Mouse (Mus musculus) intestine, embryonic 15.5 days (tissue): Measurements from ENCODE around the gene Eif4h. TPM values are rescaled to one million over a fixed set of nuclear protein-coding genes. Genes with fewer than 3 reads are reported as not detected.

Experiments used
- ATAC-seq: fragments of 200-750 bp; cut with Nextera tagmentation; 2 replicates; pipeline ENCODE4 v1.8.0; 2017; ENCODE audit warnings: moderate TSS enrichment, moderate library complexity
- H3K27ac ChIP-seq: fragments of 300-500 bp; sonication (generic); 2 replicates; pipeline ENCODE4 v1.5.1; 2015; ENCODE audit warnings: mild to moderate bottlenecking, inconsistent platforms
- H3K27me3 ChIP-seq: fragments of 300-500 bp; sonication (generic); replicated peaks from 2 replicates; pipeline ENCODE4 v1.6.1; 2015; ENCODE audit warnings: inconsistent platforms
- H3K36me3 ChIP-seq: fragments of 300-500 bp; sonication (generic); 2 replicates; pipeline ENCODE4 v1.6.1; 2015; ENCODE audit warnings: inconsistent platforms
- H3K4me1 ChIP-seq: fragments of 300-500 bp; sonication (generic); replicated peaks from 2 replicates; pipeline ENCODE4 v1.6.1; 2015; ENCODE audit warnings: inconsistent platforms
- H3K4me2 ChIP-seq: fragments of 300-500 bp; sonication (generic); replicated peaks from 2 replicates; pipeline ENCODE4 v1.6.1; 2015; ENCODE audit warnings: mild to moderate bottlenecking, inconsistent platforms
- H3K4me3 ChIP-seq: fragments of 300-500 bp; sonication (generic); replicated peaks from 2 replicates; pipeline ENCODE4 v1.5.1; 2015; ENCODE audit warnings: inconsistent platforms
- H3K9ac ChIP-seq: fragments of 300-500 bp; sonication (generic); 2 replicates; pipeline ENCODE4 v1.6.1; 2015; ENCODE audit warnings: inconsistent platforms
- H3K9me3 ChIP-seq: fragments of 300-500 bp; sonication (generic); 2 replicates; pipeline ENCODE4 v1.6.1; 2016; ENCODE audit warnings: inconsistent platforms
- WGBS: fragments of 180-500 bp; shearing (Covaris S2); methylation state at CpG from one replicate; pipeline ENCODE4 v1.1.7; 2015; 5-methylcytosine and 5-hydroxymethylcytosine counted together
- polyA plus RNA-seq: library from polyadenylated mRNA; unstranded; fragments of >200 nt; fragmentation: Nextera tagmentation; extraction: Ambion mirVana; gene quantifications from 2 replicates; pipeline ENCODE4 v1.2.1, GENCODE M21; 2015

The Eif4h gene
- polyA plus RNA-seq, 1 experiment from 2014 or later: 382 TPM

DNA sequence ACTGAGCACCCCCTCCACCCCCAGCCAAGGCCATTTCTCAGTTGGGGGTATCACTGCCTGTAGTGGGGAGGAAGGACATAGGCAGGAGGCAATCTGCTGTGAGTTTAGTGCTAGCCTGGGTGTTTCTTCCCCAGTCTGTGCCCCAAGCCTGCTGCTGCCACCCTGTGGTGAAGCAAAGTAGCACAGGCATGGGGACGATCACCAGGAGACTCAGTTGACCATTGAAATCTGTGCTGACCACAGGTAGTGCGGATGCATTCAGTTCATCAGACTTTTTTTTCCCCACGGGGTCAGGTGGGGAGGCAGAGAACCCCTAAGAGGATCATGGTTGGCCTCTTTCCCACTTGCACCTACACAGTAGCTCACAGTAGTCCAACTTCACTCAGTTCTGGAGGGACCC lies 22.2 kb downstream of the Eif4h start:
- Histone ChIP-seq H3K36me3 (peaks cover 36% of the 10 kb centered on the region), H3K27me3 (no peaks in the 10 kb centered on the region)
- peak; percentile 25; the same call in 1 of the 2 replicates for ATAC-seq

DNA sequence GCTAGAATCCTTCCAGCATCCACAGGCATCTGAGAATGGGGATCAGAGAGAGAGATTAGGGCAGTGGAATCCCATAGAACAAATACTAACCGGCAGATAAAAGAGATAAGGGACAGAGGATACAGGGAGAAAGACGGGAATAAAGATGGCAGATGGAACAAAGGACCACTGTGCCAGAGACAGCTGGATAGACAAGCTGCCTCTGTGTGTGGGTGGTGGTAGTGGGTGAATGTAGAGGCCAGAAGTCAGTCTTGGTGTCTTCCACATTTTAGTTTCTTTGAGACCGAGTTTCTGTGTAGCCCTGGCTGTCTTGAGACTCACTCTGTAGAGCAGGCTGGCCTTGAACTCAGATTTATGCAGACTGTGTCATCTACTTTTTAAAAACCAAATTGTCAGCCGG lies 23.5 kb downstream of the Eif4h start:
- 0 out of 2 replicates have a peak, but pooled peaks cover 4% of the 10 kb centered on the region for H3K4me1 ChIP-seq
- no peak overlapping the region for H3K9ac ChIP-seq
- 68% methylated on average over 4 of the region's 4 CpGs for WGBS
- H3K4me3 ChIP-seq: no peak overlapping the region
- H3K9me3 ChIP-seq: no peaks in the 10 kb centered on the region
- no peak overlapping the region for H3K4me2 ChIP-seq
- no peak for ATAC-seq
- no peaks in the 10 kb centered on the region for H3K27me3 ChIP-seq
- no peak overlapping the region for H3K27ac ChIP-seq
- H3K36me3 ChIP-seq: peaks cover 25% of the 10 kb centered on the region

More for the DNA sequence above, 22.2 kb downstream of the Eif4h start:
- Histone ChIP-seq H3K9me3 (no peaks in the 10 kb centered on the region), H3K4me3 (no peak overlapping the region), H3K9ac (no peak overlapping the region), H3K27ac (no peak overlapping the region), H3K4me2 (no peak overlapping the region), H3K4me1 (0 out of 2 replicates have a peak, but pooled peaks cover 4% of the 10 kb centered on the region)
- 68% methylated on average over 3 of the region's 3 CpGs for WGBS

- 80% methylated on average over 8 of the region's 8 CpGs for WGBS
- H3K4me3 ChIP-seq: no peak overlapping the region
- peaks cover 21% of the 10 kb centered on the region; the same call in 1 of the 2 replicates for H3K36me3 ChIP-seq
- H3K27me3 ChIP-seq: no peaks in the 10 kb centered on the region
- ATAC-seq: no peak
- H3K9me3 ChIP-seq: no peaks in the 10 kb centered on the region
- 0 out of 2 replicates have a peak, but pooled peaks cover 4% of the 10 kb centered on the region for H3K4me1 ChIP-seq
- H3K27ac ChIP-seq: 0 out of 2 replicates have a peak overlapping the region, but pooled peaks have one; percentile 3
- H3K9ac ChIP-seq: no peak overlapping the region
- H3K4me2 ChIP-seq: no peak overlapping the region
Measured at GRCm38 (mm10) chr5:134615380-134615779, 23.9 kb downstream of the Eif4h start.

DNA sequence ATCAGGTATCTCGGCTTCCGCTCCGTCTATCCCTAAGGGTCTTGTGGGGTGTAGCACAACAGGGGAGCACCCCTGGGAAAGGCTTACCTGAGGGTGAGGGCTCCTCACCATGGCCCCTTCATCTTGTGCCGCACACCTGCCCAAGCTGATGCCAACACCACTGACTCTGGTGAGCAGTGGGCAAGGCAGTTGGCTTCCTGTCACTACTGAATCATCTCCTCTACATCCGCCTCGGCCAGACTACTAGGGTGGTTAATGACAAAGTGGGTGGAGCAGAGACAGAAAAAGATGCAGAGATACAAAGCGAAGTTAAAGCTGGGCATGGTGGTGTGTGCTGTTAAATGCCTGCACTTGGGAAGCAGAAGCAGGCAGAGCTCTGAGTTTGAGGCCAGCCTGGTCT lies 24.5 kb downstream of the Eif4h start, which contains the start of gene Lat2:
Gene Lat2 (minus strand): TSS at position 224 of the 400 bp plus-strand sequence.
- no peak within 1 kb of the TSS for H3K4me3 ChIP-seq
- WGBS: 79% methylated on average over 7 of the region's 7 CpGs
- H3K27me3 ChIP-seq: no peaks in the 10 kb centered on the region
- no peak within 1 kb of the TSS for H3K4me2 ChIP-seq
- H3K9me3 ChIP-seq: no peaks in the 10 kb centered on the region
- 0 out of 2 replicates have a peak within 1 kb of the TSS, but pooled peaks have one; percentile 3 for H3K27ac ChIP-seq
- H3K9ac ChIP-seq: no peak within 1 kb of the TSS
- H3K36me3 ChIP-seq: peaks cover 16% of the 10 kb centered on the region; the same call in 1 of the 2 replicates
- 0 out of 2 replicates have a peak, but pooled peaks cover 4% of the 10 kb centered on the region for H3K4me1 ChIP-seq
- no peak for ATAC-seq

DNA sequence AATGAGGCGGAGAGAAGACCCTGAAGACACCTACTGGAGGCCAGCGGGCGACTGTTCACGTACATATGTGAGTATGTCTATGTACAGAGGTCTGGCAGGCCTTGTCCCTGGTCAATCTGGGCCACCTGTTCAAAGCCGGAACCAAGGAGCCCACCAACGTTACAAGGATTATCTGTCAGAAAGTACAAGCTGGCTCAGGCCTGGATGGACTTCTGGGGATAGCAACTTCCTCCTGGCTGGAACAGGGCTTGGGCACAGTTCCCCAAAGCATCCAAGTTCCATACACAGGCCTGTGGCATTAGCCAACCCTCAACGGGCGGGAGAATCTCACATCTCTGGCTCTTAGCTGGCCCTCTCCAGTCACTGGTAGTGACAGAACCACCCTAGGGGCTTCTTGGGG lies 25.0 kb downstream of the Eif4h start:
- Histone ChIP-seq H3K4me2 (no peak overlapping the region), H3K9ac (no peak overlapping the region), H3K9me3 (no peaks in the 10 kb centered on the region), H3K27me3 (no peaks in the 10 kb centered on the region), H3K4me3 (no peak overlapping the region), H3K27ac (no peak overlapping the region), H3K36me3 (peaks cover 11% of the 10 kb centered on the region; the same call in 1 of the 2 replicates), H3K4me1 (0 out of 2 replicates have a peak, but pooled peaks cover 4% of the 10 kb centered on the region)
- WGBS: 89% methylated on average over 8 of the region's 8 CpGs
- no peak for ATAC-seq

DNA sequence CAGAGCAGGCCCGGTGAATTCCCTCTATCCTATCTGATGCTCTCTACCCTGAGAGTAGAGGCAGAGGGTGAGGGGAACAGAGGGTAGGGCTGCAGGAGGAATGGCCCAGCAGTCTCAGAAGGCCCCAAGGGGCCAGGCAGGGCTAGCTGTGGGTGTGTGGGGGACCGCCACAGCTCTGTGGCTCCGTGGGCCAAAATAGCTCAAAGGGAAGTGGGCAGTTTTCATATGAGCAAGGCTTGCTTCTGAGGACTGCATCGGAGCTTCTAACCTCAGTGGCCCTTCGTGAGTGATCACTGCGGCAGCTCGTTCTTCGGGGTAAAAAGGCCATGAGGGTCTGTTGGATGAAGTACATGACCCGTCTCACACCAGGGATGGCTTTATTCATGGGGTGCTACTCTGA lies 25.6 kb downstream of the Eif4h start:
- ATAC-seq: no peak
- no peaks in the 10 kb centered on the region for H3K9me3 ChIP-seq
- no peak overlapping the region for H3K9ac ChIP-seq

GRCm38 (mm10) chr5:134611810-134612521 lies 27.3 kb downstream of the Eif4h start:
- ATAC-seq: peak; percentile 89
- no peaks in the 10 kb centered on the region for H3K9me3 ChIP-seq
- H3K27ac ChIP-seq: peak overlapping the region; percentile 56; the same call in 1 of the 2 replicates
- 50% methylated on average over 8 of the region's 8 CpGs for WGBS
- no peak overlapping the region for H3K4me2 ChIP-seq
- H3K4me3 ChIP-seq: no peak overlapping the region
- H3K36me3 ChIP-seq: 0 out of 2 replicates have a peak, but pooled peaks cover 2% of the 10 kb centered on the region
- 0 out of 2 replicates have a peak, but pooled peaks cover 4% of the 10 kb centered on the region for H3K4me1 ChIP-seq
- H3K9ac ChIP-seq: 0 out of 2 replicates have a peak overlapping the region, but pooled peaks have one; percentile 13
- no peaks in the 10 kb centered on the region for H3K27me3 ChIP-seq

More for the DNA sequence above, 25.6 kb downstream of the Eif4h start:
- H3K4me2 ChIP-seq: no peak overlapping the region
- H3K36me3 ChIP-seq: peaks cover 8% of the 10 kb centered on the region; the same call in 1 of the 2 replicates
- WGBS: 81% methylated on average over 9 of the region's 9 CpGs
- H3K4me1 ChIP-seq: 0 out of 2 replicates have a peak, but pooled peaks cover 4% of the 10 kb centered on the region
- no peaks in the 10 kb centered on the region for H3K27me3 ChIP-seq
- H3K27ac ChIP-seq: no peak overlapping the region
- H3K4me3 ChIP-seq: no peak overlapping the region

GRCm38 (mm10) chr5:134609916-134610643 lies 29.2 kb downstream of the Eif4h start:
- Histone ChIP-seq H3K9me3 (no peaks in the 10 kb centered on the region; the same call in 1 of the 2 replicates), H3K4me3 (no peak overlapping the region), H3K4me2 (no peak overlapping the region), H3K4me1 (0 out of 2 replicates have a peak, but pooled peaks cover 4% of the 10 kb centered on the region), H3K36me3 (no peaks in the 10 kb centered on the region), H3K27me3 (no peaks in the 10 kb centered on the region), H3K9ac (no peak overlapping the region), H3K27ac (no peak overlapping the region)
- WGBS: 85% methylated on average over 12 of the region's 12 CpGs
- ATAC-seq: no peak

DNA sequence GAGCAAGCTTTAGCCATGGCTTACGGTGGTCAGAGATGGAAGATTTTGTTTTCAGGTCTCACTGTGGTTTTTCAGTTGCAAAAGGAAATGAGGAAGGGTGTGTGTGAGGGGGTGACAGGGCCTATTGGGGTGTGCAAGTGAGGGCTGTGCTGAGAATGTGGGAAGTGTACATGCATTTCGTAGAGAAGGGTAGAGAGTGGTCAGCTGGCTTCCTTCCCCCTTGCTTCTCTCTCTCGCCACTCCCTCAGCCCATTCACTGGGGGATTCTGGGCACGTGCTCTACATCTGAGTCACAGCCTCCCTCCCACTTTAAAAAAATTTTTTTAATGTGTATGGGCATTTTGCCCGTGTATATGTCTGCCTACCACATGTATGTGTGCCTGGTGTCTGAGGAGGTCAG lies 32.2 kb downstream of the Eif4h start:
- H3K9ac ChIP-seq: no peak overlapping the region
- no peak for ATAC-seq
- WGBS: 70% methylated on average over 5 of the region's 5 CpGs

DNA sequence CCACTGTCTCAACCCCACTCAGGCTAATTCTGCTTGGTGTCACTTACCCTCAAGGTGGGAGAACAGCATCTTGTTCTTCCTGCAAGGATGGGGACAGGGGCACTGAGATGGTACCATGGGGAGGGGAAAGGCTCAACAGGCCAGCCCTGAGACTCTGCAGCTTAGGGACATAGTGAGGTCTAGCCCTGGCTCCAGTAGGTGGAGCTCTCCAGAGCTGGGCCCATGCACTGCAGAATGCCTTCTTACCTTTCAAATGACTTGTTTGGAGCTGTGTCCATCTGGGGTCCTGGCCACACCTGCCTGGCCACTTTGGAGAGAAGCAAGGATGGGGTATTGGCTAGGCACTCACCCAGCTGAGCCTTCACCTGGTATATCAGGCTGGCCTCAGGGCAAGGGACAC lies 33.0 kb downstream of the Eif4h start:
- Histone ChIP-seq H3K36me3 (no peaks in the 10 kb centered on the region), H3K4me1 (no peaks in the 10 kb centered on the region), H3K9me3 (no peaks in the 10 kb centered on the region; the same call in 1 of the 2 replicates), H3K4me2 (no peak overlapping the region), H3K27me3 (no peaks in the 10 kb centered on the region), H3K27ac (no peak overlapping the region), H3K4me3 (no peak overlapping the region), H3K9ac (no peak overlapping the region)
- no peak for ATAC-seq

More for the DNA sequence above, 32.2 kb downstream of the Eif4h start:
- H3K36me3 ChIP-seq: no peaks in the 10 kb centered on the region
- H3K4me3 ChIP-seq: no peak overlapping the region
- H3K27me3 ChIP-seq: no peaks in the 10 kb centered on the region
- no peak overlapping the region for H3K27ac ChIP-seq
- no peaks in the 10 kb centered on the region for H3K4me1 ChIP-seq
- H3K9me3 ChIP-seq: no peaks in the 10 kb centered on the region; the same call in 1 of the 2 replicates
- H3K4me2 ChIP-seq: no peak overlapping the region

GRCm38 (mm10) chr5:134604376-134604775 lies 34.9 kb downstream of the Eif4h start:
- Histone ChIP-seq H3K4me2 (no peak overlapping the region), H3K9me3 (no peaks in the 10 kb centered on the region; the same call in 1 of the 2 replicates), H3K27me3 (no peaks in the 10 kb centered on the region), H3K36me3 (no peaks in the 10 kb centered on the region), H3K27ac (no peak overlapping the region), H3K9ac (no peak overlapping the region), H3K4me3 (no peak overlapping the region), H3K4me1 (no peaks in the 10 kb centered on the region)
- 81% methylated on average over 11 of the region's 11 CpGs for WGBS
- no peak for ATAC-seq

- no peak overlapping the region for H3K4me2 ChIP-seq
- H3K4me3 ChIP-seq: no peak overlapping the region
- H3K27ac ChIP-seq: no peak overlapping the region
- no peaks in the 10 kb centered on the region for H3K27me3 ChIP-seq
- no peak for ATAC-seq
- WGBS: 81% methylated on average over 10 of the region's 10 CpGs
- H3K36me3 ChIP-seq: peaks cover 36% of the 10 kb centered on the region
- H3K9ac ChIP-seq: no peak overlapping the region
- H3K4me1 ChIP-seq: no peaks in the 10 kb centered on the region
- H3K9me3 ChIP-seq: no peaks in the 10 kb centered on the region
Measured at GRCm38 (mm10) chr5:134597711-134598110, 41.6 kb downstream of the Eif4h start.
